ENCODE assay signal across 8 mouse cellular contexts in the genomic region with DNA sequence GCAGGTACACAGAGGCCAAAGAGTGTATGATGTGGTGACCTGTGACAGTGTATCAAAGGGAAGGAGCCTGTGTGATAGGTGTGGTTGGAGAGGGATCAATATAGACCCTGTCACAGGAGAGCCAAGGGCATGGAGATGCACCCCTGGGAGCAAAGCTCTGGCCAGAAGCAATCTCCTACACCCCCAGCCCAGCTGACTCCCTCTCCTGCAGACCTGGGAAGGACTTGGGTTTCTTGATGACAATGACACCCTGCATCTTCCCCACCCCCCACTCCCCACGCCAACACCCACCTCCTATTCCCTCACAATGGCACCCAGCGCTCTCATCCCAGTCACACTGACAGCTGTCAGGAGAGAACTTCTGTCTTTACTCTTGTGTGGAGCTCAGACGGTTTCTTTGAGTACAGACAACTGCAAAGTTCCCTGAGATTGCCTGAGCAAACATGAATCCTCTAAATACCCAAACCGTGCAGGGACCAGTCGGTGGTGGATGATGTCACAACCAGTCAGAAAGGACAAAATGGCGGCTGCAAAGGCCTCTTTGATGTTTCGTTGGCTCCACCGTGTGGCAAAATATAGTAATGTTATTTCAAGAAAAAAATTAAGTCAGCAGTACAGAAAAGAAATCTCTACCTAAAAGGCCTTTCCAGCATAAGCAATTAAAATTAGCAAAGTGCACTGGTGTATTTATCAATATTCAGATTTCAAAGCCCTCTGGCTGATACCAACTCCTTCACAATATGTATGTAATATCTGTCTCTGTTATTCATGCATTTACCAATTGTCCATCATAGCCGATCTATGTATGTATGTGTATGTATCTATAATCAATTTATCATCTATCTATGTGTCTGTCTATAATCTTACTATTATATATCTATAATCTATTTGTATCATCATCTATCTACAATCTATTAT. TPM values are rescaled to one million over a fixed set of nuclear protein-coding genes. Genes with fewer than 3 reads are reported as not detected.
DNase-seq lines count a peak whose midpoint lies in the region.

No protein-coding gene starts in this region.

- H3K4me1 ChIP-seq in embryonic facial prominence, embryonic 10.5 days: peaks cover 4% of the 10 kb centered on the region
- H3K4me1 ChIP-seq in midbrain, embryonic 10.5 days: peaks cover 5% of the 10 kb centered on the region

- intact Hi-C loops in left cerebral cortex, postnatal 4 days (cut with DNase I): loop anchor here (10.0 kb wide), 1 partner anchor 414 kb away; a partner anchor contains a TSS

- 19% methylated on average over 9 of the region's 9 CpGs for WGBS in embryonic facial prominence, embryonic 10.5 days
- WGBS in midbrain, embryonic 10.5 days: 20% methylated on average over 9 of the region's 9 CpGs

- peak overlapping the region; percentile 87 for H3K27ac ChIP-seq in embryonic facial prominence, embryonic 10.5 days (replicated peaks)
- H3K27ac ChIP-seq in midbrain, embryonic 10.5 days (replicated peaks): peak overlapping the region; percentile 86

- no peaks in the 10 kb centered on the region for H3K27me3 ChIP-seq in embryonic facial prominence, embryonic 10.5 days (replicated peaks; ENCODE audit: low read depth, poor library complexity, severe bottlenecking)
- H3K27me3 ChIP-seq in midbrain, embryonic 10.5 days (ENCODE audit: low read depth, poor library complexity, severe bottlenecking): no peaks in the 10 kb centered on the region

- H3K9me3 ChIP-seq in embryonic facial prominence, embryonic 10.5 days: no peaks in the 10 kb centered on the region
- no peaks in the 10 kb centered on the region for H3K9me3 ChIP-seq in midbrain, embryonic 10.5 days (replicated peaks)

- peak; percentile 50 for DNase-seq in 3134 (ENCODE audit: extremely low read depth, insufficient read length, low spot score)
- peak; percentile 76 for DNase-seq in adrenal gland, postnatal 10 days
- peak; percentile 75 for DNase-seq in embryonic facial prominence, embryonic 10.5 days (ENCODE audit: low spot score)
- peak; percentile 84 to 90 for DNase-seq in heart, adult 18-20 months
- peak; percentile 65 for DNase-seq in kidney, adult 11 months
- DNase-seq in left cerebral cortex, postnatal 4 days: peak; percentile 74
- peak; percentile 69 for DNase-seq in midbrain, embryonic 10.5 days (ENCODE audit: low spot score)
- DNase-seq in skeletal muscle tissue, adult 2 months (ENCODE audit: low read depth, low spot score): peak; percentile 84

- H3K4me3 ChIP-seq in embryonic facial prominence, embryonic 10.5 days: peak overlapping the region; percentile 55
- H3K4me3 ChIP-seq in midbrain, embryonic 10.5 days: peak overlapping the region; percentile 50

- H3K36me3 ChIP-seq in embryonic facial prominence, embryonic 10.5 days (replicated peaks): no peaks in the 10 kb centered on the region
- no peaks in the 10 kb centered on the region for H3K36me3 ChIP-seq in midbrain, embryonic 10.5 days

RNA-seq across cellular contexts. Expression of a gene that starts 21.9 kb away (rescaled TPM):
- 10 to 100 TPM; 79.3 to 94.3 TPM for total RNA-seq in adrenal gland, postnatal 10 days (2021)
- 75.1 and 84.8 TPM in 2 replicates for polyA plus RNA-seq in embryonic facial prominence, embryonic 10.5 days (2016; fragmentation: Nextera tagmentation; extraction: Ambion mirVana)
- 10 to 100 TPM; 67.5 to 68.4 TPM for total RNA-seq in heart, adult 18-20 months (2021)
- total RNA-seq in left cerebral cortex, postnatal 4 days (2021): 10 to 100 TPM; 77.0 to 82.5 TPM
- polyA plus RNA-seq in midbrain, embryonic 10.5 days (2016; fragmentation: Nextera tagmentation; extraction: Ambion mirVana): 83.2 and 93.6 TPM in 2 replicates

RNA-seq across cellular contexts. Expression of a gene that starts 25.5 kb away (rescaled TPM):
- not detected for total RNA-seq in adrenal gland, postnatal 10 days (2021)
- polyA plus RNA-seq in embryonic facial prominence, embryonic 10.5 days (2016; fragmentation: Nextera tagmentation; extraction: Ambion mirVana): not detected in 2 replicates
- not detected for total RNA-seq in heart, adult 18-20 months (2021)
- total RNA-seq in left cerebral cortex, postnatal 4 days (2021): not detected
- polyA plus RNA-seq in midbrain, embryonic 10.5 days (2016; fragmentation: Nextera tagmentation; extraction: Ambion mirVana): 0.05 and 0.09 TPM in 2 replicates

Comparison
In these comparisons a context has a peak if more than half of its experiments do, and no peak if none do; other contexts are left out.
1. Peak in every context shown above with its lines: DNase-seq, H3K4me3 ChIP-seq and H3K27ac ChIP-seq.